Mouse (Mus musculus): ENCODE data around the gene Tor4a.

DNA sequence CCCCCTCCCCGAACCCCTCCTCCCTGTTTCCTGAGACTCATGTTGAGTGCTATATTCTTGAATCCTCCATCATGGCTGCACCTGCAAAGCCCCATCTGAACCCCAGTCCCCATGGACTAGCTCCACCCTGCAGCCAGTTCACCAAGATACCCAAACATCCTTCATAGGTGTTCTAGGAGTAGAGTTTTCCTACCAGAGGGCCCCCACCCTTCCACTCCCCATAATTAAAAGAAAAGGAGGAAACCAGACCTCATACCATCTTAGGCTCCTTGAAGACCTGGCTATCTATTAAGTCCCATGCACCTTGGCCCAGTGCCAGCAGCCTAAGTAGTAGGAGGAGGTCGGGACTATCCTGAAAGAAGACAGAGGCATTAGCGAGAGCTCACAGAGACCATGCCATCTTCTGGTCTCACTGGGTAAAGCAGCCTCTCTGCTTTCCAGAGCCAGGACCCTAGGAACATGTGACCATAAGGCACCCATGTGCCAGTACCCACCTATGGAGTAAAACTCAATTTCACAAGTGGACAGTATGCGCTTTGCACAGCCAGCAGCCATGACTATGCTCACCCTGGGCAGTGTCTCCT lies 7.0 kb upstream of the Tor4a start:
- TF ChIP-seq CTCF (conservative IDR thresholded peaks at IDR 0.05; ENCODE audit: insufficient read depth, insufficient read length, low read depth, low read length) (no peak; the same call in 1 of the 2 replicates), POLR2A (IDR thresholded peaks at IDR 0.05; ENCODE audit: low read depth, low read length) (no peak)

Data from kidney, adult 2 months (tissue).